Mouse (Mus musculus): ENCODE results near the gene Nol4l. TPM values are rescaled to one million over a fixed set of nuclear protein-coding genes. Genes with fewer than 3 reads are reported as not detected.
A peak's percentile ranks its signal among the peaks of the same experiment; 100 is the strongest.

The Nol4l gene
- polyA plus RNA-seq, 1 experiment = 47.5 TPM

GRCm38 (mm10) chr2:153528571-153529364, 1.0 kb downstream of the Nol4l start:
- H3K27ac ChIP-seq (ENCODE audit: insufficient read depth, low read depth, low read length) = no peak overlapping the region
- TF ChIP-seq POLR2A (IDR thresholded peaks at IDR 0.05; ENCODE audit: low read depth, low read length) (no peak), CTCF (IDR thresholded peaks at IDR 0.05; ENCODE audit: extremely low read depth, insufficient read length, insufficient replicate concordance, low read depth, low read length) (no peak)
- peak overlapping the region; percentile 65 for H3K4me3 ChIP-seq (ENCODE audit: low read depth, low read length)
- no peaks in the 10 kb centered on the region for H3K36me3 ChIP-seq (ENCODE audit: control insufficient read depth, insufficient read depth, low read length)
- under 1% methylated on average over 44 of the region's 70 CpGs for WGBS
- peaks cover 33% of the 10 kb centered on the region for H3K27me3 ChIP-seq (ENCODE audit: control insufficient read depth, insufficient read depth, low read length)
- no peaks in the 10 kb centered on the region; the same call in 1 of the 2 replicates for H3K4me1 ChIP-seq (ENCODE audit: control insufficient read depth, insufficient read depth, insufficient read length, low read length)

DNA sequence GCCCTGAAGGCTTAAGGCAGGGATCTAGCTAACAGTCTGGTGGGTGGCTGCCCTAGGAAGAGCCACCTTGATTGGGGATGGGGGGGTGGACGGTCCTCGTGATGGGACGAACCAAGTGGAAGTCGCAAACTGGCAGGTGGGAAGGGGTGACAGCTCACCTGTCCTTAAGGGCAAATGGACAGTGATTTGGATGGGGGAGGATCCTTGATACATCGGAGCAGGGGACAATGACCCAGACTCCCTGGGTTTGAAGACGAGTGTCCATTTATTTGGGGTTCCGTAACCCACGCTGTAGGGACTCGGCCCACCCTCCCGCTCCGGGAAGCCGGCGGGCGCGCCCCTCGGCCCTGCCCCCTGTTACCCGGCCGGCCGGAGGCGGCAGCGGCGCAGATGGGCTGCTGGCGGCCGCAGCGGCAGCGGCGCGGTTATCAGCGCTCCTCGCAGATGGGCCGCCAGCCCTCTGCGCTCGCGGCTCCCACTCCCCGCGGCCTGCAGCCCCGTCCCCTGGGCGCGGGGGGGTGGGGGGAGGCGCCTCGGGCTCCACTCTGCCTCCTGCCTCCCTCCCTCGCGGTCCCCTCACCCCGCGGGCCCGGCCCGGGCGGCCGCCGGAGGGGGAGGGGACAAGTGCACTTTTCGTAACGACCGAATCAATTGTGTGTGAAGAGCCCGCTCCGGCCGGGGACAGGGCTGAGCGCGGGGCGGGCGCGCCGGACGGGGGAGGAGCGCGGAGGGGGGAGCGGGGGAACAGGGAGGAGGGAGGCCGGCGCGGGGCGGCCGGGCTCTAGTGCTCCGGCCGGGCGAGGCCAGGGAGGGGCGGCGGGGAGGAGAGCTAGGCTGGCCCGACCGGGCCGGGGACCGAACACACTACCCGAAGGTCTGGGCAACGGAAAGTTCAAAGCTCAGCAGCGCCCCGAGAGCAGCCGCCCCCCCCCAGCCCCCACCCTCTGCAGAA, 1.9 kb downstream of the Nol4l start:
- peak overlapping the region; percentile 65 for H3K4me3 ChIP-seq (ENCODE audit: low read depth, low read length)
- TF ChIP-seq CTCF (IDR thresholded peaks at IDR 0.05; ENCODE audit: extremely low read depth, insufficient read length, insufficient replicate concordance, low read depth, low read length) = no peak
- no peak for TF ChIP-seq POLR2A (IDR thresholded peaks at IDR 0.05; ENCODE audit: low read depth, low read length)
- H3K36me3 ChIP-seq (ENCODE audit: control insufficient read depth, insufficient read depth, low read length) = no peaks in the 10 kb centered on the region
- no peaks in the 10 kb centered on the region; the same call in 1 of the 2 replicates for H3K4me1 ChIP-seq (ENCODE audit: control insufficient read depth, insufficient read depth, insufficient read length, low read length)
- WGBS = 8% methylated on average over 76 of the region's 85 CpGs
- peaks cover 33% of the 10 kb centered on the region for H3K27me3 ChIP-seq (ENCODE audit: control insufficient read depth, insufficient read depth, low read length)
- no peak overlapping the region for H3K27ac ChIP-seq (ENCODE audit: insufficient read depth, low read depth, low read length)

GRCm38 (mm10) chr2:153526850-153527530, 2.8 kb downstream of the Nol4l start:
- Histone ChIP-seq H3K36me3 (ENCODE audit: control insufficient read depth, insufficient read depth, low read length) (no peaks in the 10 kb centered on the region), H3K4me1 (ENCODE audit: control insufficient read depth, insufficient read depth, insufficient read length, low read length) (no peaks in the 10 kb centered on the region; the same call in 1 of the 2 replicates), H3K27ac (ENCODE audit: insufficient read depth, low read depth, low read length) (no peak overlapping the region), H3K4me3 (ENCODE audit: low read depth, low read length) (no peak overlapping the region), H3K27me3 (ENCODE audit: control insufficient read depth, insufficient read depth, low read length) (peaks cover 33% of the 10 kb centered on the region)
- WGBS = 79% methylated on average over 9 of the region's 9 CpGs
- no peak for TF ChIP-seq CTCF (IDR thresholded peaks at IDR 0.05; ENCODE audit: extremely low read depth, insufficient read length, insufficient replicate concordance, low read depth, low read length)
- no peak; the same call in 1 of the 2 replicates for TF ChIP-seq POLR2A (IDR thresholded peaks at IDR 0.05; ENCODE audit: low read depth, low read length)

DNA sequence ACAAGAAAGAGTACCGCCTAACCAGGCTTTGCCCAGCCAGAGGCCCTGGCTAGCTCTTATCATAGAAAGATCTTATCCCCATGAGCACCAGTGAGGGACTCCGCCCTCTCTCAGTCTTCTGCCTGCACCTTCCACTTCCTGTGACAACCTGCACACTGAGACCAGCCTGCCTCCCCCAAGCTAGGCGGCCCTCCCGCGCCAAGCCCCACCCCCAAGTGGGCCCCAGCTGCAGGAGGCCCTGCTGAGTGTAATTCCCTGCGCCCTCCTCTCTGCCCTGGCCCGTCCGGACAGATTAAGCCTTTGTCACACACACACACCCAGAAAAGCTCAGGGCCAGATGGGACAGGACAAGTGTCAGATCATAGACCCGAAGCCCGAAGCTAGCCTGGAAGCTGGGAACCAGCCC, 3.9 kb downstream of the Nol4l start:
- Histone ChIP-seq H3K4me3 (ENCODE audit: low read depth, low read length) (no peak overlapping the region), H3K36me3 (ENCODE audit: control insufficient read depth, insufficient read depth, low read length) (no peaks in the 10 kb centered on the region), H3K4me1 (ENCODE audit: control insufficient read depth, insufficient read depth, insufficient read length, low read length) (no peaks in the 10 kb centered on the region; the same call in 1 of the 2 replicates), H3K27ac (ENCODE audit: insufficient read depth, low read depth, low read length) (no peak overlapping the region), H3K27me3 (ENCODE audit: control insufficient read depth, insufficient read depth, low read length) (peaks cover 33% of the 10 kb centered on the region)
- WGBS = 17% methylated on average over 10 of the region's 10 CpGs
- TF ChIP-seq POLR2A (IDR thresholded peaks at IDR 0.05; ENCODE audit: low read depth, low read length) (no peak), CTCF (IDR thresholded peaks at IDR 0.05; ENCODE audit: extremely low read depth, insufficient read length, insufficient replicate concordance, low read depth, low read length) (no peak)

GRCm38 (mm10) chr2:153524727-153525126, 5.0 kb downstream of the Nol4l start:
- H3K4me1 ChIP-seq (ENCODE audit: control insufficient read depth, insufficient read depth, insufficient read length, low read length) = no peaks in the 10 kb centered on the region; the same call in 1 of the 2 replicates
- H3K27ac ChIP-seq (ENCODE audit: insufficient read depth, low read depth, low read length) = no peak overlapping the region
- peaks cover 22% of the 10 kb centered on the region for H3K27me3 ChIP-seq (ENCODE audit: control insufficient read depth, insufficient read depth, low read length)
- no peaks in the 10 kb centered on the region for H3K36me3 ChIP-seq (ENCODE audit: control insufficient read depth, insufficient read depth, low read length)
- WGBS = 85% methylated on average over 2 of the region's 2 CpGs
- no peak for TF ChIP-seq POLR2A (IDR thresholded peaks at IDR 0.05; ENCODE audit: low read depth, low read length)
- TF ChIP-seq CTCF (IDR thresholded peaks at IDR 0.05; ENCODE audit: extremely low read depth, insufficient read length, insufficient replicate concordance, low read depth, low read length) = no peak
- no peak overlapping the region for H3K4me3 ChIP-seq (ENCODE audit: low read depth, low read length)

DNA sequence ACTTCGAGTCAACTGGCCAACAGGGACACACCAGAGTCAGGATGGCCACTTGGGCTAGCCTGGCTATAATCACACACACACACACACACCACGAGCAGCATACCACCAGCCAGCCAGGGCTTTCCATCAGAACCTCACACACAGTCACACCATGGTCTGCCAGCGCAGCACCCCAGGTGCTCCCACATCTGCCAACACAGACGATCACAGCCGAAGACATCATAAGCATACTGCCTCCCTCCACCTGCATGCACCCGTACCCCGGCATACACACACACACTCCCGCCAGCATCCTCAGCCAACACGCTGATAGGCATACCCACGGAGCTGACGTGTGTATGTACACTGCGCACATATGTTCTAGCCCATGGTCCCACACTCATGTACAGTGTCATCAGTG, 6.1 kb downstream of the Nol4l start:
- 87% methylated on average over 12 of the region's 12 CpGs for WGBS
- no peak overlapping the region for H3K27ac ChIP-seq (ENCODE audit: insufficient read depth, low read depth, low read length)
- no peak for TF ChIP-seq POLR2A (IDR thresholded peaks at IDR 0.05; ENCODE audit: low read depth, low read length)
- TF ChIP-seq CTCF (IDR thresholded peaks at IDR 0.05; ENCODE audit: extremely low read depth, insufficient read length, insufficient replicate concordance, low read depth, low read length) = no peak
- no peaks in the 10 kb centered on the region; the same call in 1 of the 2 replicates for H3K4me1 ChIP-seq (ENCODE audit: control insufficient read depth, insufficient read depth, insufficient read length, low read length)
- H3K36me3 ChIP-seq (ENCODE audit: control insufficient read depth, insufficient read depth, low read length) = no peaks in the 10 kb centered on the region
- H3K4me3 ChIP-seq (ENCODE audit: low read depth, low read length) = no peak overlapping the region
- H3K27me3 ChIP-seq (ENCODE audit: control insufficient read depth, insufficient read depth, low read length) = peaks cover 12% of the 10 kb centered on the region

All from small intestine, adult 2 months (tissue).